Mouse (Mus musculus) kidney, embryonic 16.5 days (tissue): ENCODE data around the gene 1700016D06Rik. TPM values are rescaled to one million over a fixed set of nuclear protein-coding genes. Genes with fewer than 3 reads are reported as not detected.
A peak's percentile ranks its signal among the peaks of the same experiment; 100 is the strongest.

Experiments
- ATAC-seq: fragments of 200-750 bp; cut with Nextera tagmentation; 2 replicates; pipeline ENCODE4 v1.8.0; 2017; ENCODE audit warnings: moderate TSS enrichment; ENCODE audit not compliant: low FRiP score, low TSS enrichment
- H3K27ac ChIP-seq: fragments of 300-500 bp; sonication (generic); 2 replicates; pipeline ENCODE4 v1.5.1; 2014; ENCODE audit warnings: low read length
- H3K27me3 ChIP-seq: fragments of 300-500 bp; sonication (generic); 2 replicates; pipeline ENCODE4 v1.6.1; 2014; ENCODE audit warnings: low read length, control low read depth, mixed read lengths; ENCODE audit not compliant: insufficient read depth
- H3K36me3 ChIP-seq: fragments of 300-500 bp; sonication (generic); 2 replicates; pipeline ENCODE4 v1.6.1; 2014; ENCODE audit warnings: low read length, control low read depth, mixed read lengths; ENCODE audit not compliant: insufficient read depth
- H3K4me1 ChIP-seq: fragments of 300-500 bp; sonication (generic); 2 replicates; pipeline ENCODE4 v1.6.1; 2014; ENCODE audit warnings: low read length, control low read depth, mixed read lengths; ENCODE audit not compliant: insufficient read depth
- H3K4me2 ChIP-seq: fragments of 300-500 bp; sonication (generic); replicated peaks from 2 replicates; pipeline ENCODE4 v1.6.1; 2014; ENCODE audit warnings: low read depth, low read length
- H3K4me3 ChIP-seq: fragments of 300-500 bp; sonication (generic); 2 replicates; pipeline ENCODE4 v1.5.1; 2014; ENCODE audit warnings: mild to moderate bottlenecking, low read length
- H3K9ac ChIP-seq: fragments of 300-500 bp; sonication (generic); replicated peaks from 2 replicates; pipeline ENCODE4 v1.6.1; 2014; ENCODE audit warnings: low read length
- H3K9me3 ChIP-seq: fragments of 300-500 bp; sonication (generic); 2 replicates; pipeline ENCODE4 v1.6.1; 2016; ENCODE audit warnings: low read length, control low read depth
- WGBS: fragments of 180-500 bp; shearing (Covaris S2); extraction: QIAGEN DNeasy Blood & Tissue Kit; methylation state at CpG from one replicate; pipeline ENCODE4 v1.1.7; 2014; 5-methylcytosine and 5-hydroxymethylcytosine counted together
- polyA plus RNA-seq: library from polyadenylated mRNA; unstranded; fragments of >200 nt; fragmentation: Nextera tagmentation; extraction: Ambion mirVana; gene quantifications from 2 replicates; pipeline ENCODE4 v1.2.1, GENCODE M21; 2015

Gene 1700016D06Rik
- polyA plus RNA-seq, 1 experiment from 2014 or later: not detected

- Histone ChIP-seq H3K4me2 (peak overlapping the region; percentile 97), H3K9ac (peak overlapping the region; percentile 63), H3K36me3 (no peaks in the 10 kb centered on the region), H3K27me3 (peaks cover 64% of the 10 kb centered on the region), H3K27ac (no peak overlapping the region), H3K9me3 (no peaks in the 10 kb centered on the region), H3K4me3 (peak overlapping the region; percentile 63), H3K4me1 (peaks cover 9% of the 10 kb centered on the region; the same call in 1 of the 2 replicates)
- peak; percentile 28; the same call in 1 of the 2 replicates for ATAC-seq
- 2% methylated on average over 36 of the region's 61 CpGs for WGBS
These were observed 27.8 kb upstream of the 1700016D06Rik start for GRCm38 (mm10) chr8:11728482-11729295.

GRCm38 (mm10) chr8:11727651-11728481, 27.0 kb upstream of the 1700016D06Rik start, which contains the start of gene Arhgef7:
TSS of gene Arhgef7 (plus strand) at chr8:11727721.
- under 1% methylated on average over 106 of the region's 127 CpGs for WGBS
- Histone ChIP-seq H3K4me1 (peaks cover 9% of the 10 kb centered on the region; the same call in 1 of the 2 replicates), H3K27me3 (peaks cover 64% of the 10 kb centered on the region)

DNA sequence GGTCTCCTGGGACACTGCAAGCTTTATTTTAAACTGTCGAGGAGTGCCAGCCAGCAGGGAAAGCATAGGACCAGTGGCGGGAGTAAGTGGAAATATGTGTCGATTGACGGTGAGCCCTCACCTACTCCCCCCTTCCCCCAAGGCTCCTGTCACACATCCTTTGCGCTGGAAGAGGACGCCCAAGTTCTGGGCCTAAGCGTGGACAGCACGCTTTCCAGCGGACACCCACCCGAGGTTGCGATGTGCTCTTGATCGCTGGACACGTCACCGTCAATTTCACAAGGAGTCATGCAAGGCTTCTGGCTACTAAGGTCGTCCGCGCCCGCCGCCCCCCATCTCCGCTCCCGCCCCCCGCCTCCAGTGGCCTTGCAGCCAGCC, 26.4 kb upstream of the 1700016D06Rik start:
- WGBS: 1% methylated on average over 22 of the region's 22 CpGs
- H3K27me3 ChIP-seq: peaks cover 64% of the 10 kb centered on the region
- ATAC-seq: peak; percentile 31; the same call in 1 of the 2 replicates

More at GRCm38 (mm10) chr8:11727651-11728481, 27.0 kb upstream of the 1700016D06Rik start, which contains the start of gene Arhgef7:
- Histone ChIP-seq H3K27ac (no peak within 1 kb of the TSS), H3K36me3 (no peaks in the 10 kb centered on the region), H3K9me3 (no peaks in the 10 kb centered on the region), H3K9ac (peak within 1 kb of the TSS; percentile 63), H3K4me2 (peak within 1 kb of the TSS; percentile 97), H3K4me3 (peak within 1 kb of the TSS; percentile 63)
- peak; percentile 67 for ATAC-seq

GRCm38 (mm10) chr8:11717194-11717593, 16.3 kb upstream of the 1700016D06Rik start:
- Histone ChIP-seq H3K9ac (no peak overlapping the region), H3K36me3 (no peaks in the 10 kb centered on the region), H3K27me3 (peaks cover 7% of the 10 kb centered on the region), H3K9me3 (no peaks in the 10 kb centered on the region), H3K4me3 (no peak overlapping the region), H3K4me1 (no peaks in the 10 kb centered on the region), H3K4me2 (no peak overlapping the region), H3K27ac (no peak overlapping the region)
- WGBS: 61% methylated on average over 4 of the region's 4 CpGs
- no peak for ATAC-seq

More for the DNA sequence above, 26.4 kb upstream of the 1700016D06Rik start:
- Histone ChIP-seq H3K4me2 (peak overlapping the region; percentile 97), H3K9me3 (no peaks in the 10 kb centered on the region), H3K36me3 (no peaks in the 10 kb centered on the region), H3K27ac (no peak overlapping the region), H3K4me3 (peak overlapping the region; percentile 63), H3K4me1 (peaks cover 9% of the 10 kb centered on the region; the same call in 1 of the 2 replicates), H3K9ac (peak overlapping the region; percentile 63)

DNA sequence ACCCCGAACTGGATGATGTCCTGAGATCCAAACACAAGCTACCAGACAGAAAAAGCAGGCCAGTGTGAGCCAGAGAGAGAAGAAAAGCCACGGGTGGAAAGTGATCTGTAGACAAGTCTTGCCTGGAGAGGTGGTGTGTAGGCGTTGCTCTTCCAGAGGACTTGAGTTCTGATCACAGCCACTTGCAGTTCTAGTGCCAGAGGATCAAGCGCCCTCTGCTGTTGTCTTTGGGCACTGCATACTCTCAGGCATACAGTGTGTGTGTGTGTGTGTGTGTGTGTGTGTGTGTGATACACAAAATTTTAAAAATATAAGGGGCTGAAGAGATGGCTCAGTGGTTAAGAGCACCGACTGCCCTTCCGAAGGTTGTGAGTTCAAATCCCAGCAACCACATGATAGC, 11.4 kb upstream of the 1700016D06Rik start:
- Histone ChIP-seq H3K4me1 (no peaks in the 10 kb centered on the region), H3K27me3 (no peaks in the 10 kb centered on the region), H3K9ac (no peak overlapping the region), H3K36me3 (no peaks in the 10 kb centered on the region), H3K27ac (no peak overlapping the region), H3K4me3 (no peak overlapping the region), H3K4me2 (no peak overlapping the region), H3K9me3 (no peaks in the 10 kb centered on the region)
- WGBS: 84% methylated on average over 6 of the region's 6 CpGs
- no peak for ATAC-seq

DNA sequence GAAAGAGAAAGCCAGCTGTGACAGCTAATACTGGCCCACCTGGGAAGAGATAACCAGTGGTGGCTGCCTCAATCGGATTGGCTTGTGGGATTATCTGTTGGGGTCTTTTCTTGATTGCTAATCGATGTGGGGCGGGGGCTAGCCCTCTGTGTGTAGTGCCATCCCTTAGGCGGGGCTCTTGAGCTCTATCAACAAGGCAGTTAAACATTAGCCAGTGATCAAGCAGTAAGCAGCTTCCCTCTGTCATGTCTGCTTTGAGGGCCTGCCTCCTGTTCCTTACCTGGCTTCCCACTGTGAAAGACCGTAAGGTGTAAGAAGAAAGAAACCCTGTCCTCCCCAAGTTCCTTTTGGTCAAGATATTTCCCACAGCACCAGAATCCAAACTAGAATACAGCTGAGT, 9.6 kb upstream of the 1700016D06Rik start:
- H3K27ac ChIP-seq: no peak overlapping the region
- H3K4me1 ChIP-seq: no peaks in the 10 kb centered on the region
- no peaks in the 10 kb centered on the region for H3K9me3 ChIP-seq
- H3K36me3 ChIP-seq: no peaks in the 10 kb centered on the region
- H3K4me3 ChIP-seq: no peak overlapping the region
- H3K27me3 ChIP-seq: no peaks in the 10 kb centered on the region
- whole genome bisulfite sequencing: 67% methylated on average over 5 of the region's 5 CpGs
- no peak overlapping the region for H3K4me2 ChIP-seq
- H3K9ac ChIP-seq: no peak overlapping the region
- ATAC-seq: no peak

GRCm38 (mm10) chr8:11709542-11709941, 8.7 kb upstream of the 1700016D06Rik start:
- H3K36me3 ChIP-seq: no peaks in the 10 kb centered on the region
- H3K4me2 ChIP-seq: no peak overlapping the region
- WGBS: 84% methylated on average over 3 of the region's 3 CpGs
- H3K9ac ChIP-seq: no peak overlapping the region
- no peak overlapping the region for H3K4me3 ChIP-seq
- no peaks in the 10 kb centered on the region for H3K9me3 ChIP-seq
- no peaks in the 10 kb centered on the region for H3K27me3 ChIP-seq
- no peak overlapping the region for H3K27ac ChIP-seq
- ATAC-seq: no peak
- H3K4me1 ChIP-seq: no peaks in the 10 kb centered on the region

DNA sequence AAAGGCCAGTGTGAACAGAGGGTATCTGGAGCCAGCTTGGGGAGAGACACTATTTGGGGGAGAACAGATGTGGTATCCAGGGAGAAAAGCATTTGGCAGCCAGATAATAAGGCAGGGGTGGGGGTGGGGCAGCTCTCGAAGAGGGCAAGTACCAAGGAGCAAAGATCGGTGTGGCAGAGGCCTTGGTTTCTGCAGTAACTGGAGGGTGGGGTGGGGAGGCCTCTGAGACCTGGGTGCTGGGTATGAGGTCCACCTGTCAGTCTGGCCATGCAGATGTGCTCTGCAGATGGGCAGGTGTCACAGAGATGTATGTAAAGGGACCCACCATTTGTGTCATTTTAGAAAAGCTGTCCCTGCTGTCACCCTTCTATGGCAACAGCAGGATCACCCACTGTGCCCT, 8.0 kb upstream of the 1700016D06Rik start:
- Histone ChIP-seq H3K27ac (no peak overlapping the region), H3K4me2 (no peak overlapping the region)
- ATAC-seq: no peak

DNA sequence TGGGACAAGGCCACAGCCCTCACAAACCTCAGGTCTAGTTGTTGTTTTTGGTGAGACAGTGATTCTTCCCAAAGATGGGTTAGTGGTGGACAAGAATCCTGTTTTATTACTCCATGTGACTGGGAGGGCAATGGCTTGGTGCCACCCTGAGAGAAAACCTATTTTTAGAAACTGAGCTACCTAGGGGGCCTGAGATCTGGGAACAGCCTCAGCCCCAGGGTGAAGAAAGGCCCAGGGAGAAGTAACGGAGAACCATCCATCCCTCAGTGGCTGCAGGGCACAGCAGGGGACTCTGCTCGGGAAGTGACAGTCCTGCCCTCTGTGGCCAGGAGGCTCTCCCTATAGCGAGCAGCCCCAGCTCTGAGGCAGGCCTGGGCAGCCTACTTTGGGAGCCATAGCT, 6.8 kb upstream of the 1700016D06Rik start:
- 43% methylated on average over 3 of the region's 3 CpGs for WGBS

More for the DNA sequence above, 8.0 kb upstream of the 1700016D06Rik start:
- no peak overlapping the region for H3K4me3 ChIP-seq
- H3K27me3 ChIP-seq: no peaks in the 10 kb centered on the region
- no peak overlapping the region for H3K9ac ChIP-seq
- H3K4me1 ChIP-seq: no peaks in the 10 kb centered on the region
- no peaks in the 10 kb centered on the region for H3K36me3 ChIP-seq
- WGBS: 64% methylated on average over 2 of the region's 2 CpGs
- H3K9me3 ChIP-seq: no peaks in the 10 kb centered on the region

More for the DNA sequence above, 6.8 kb upstream of the 1700016D06Rik start:
- no peak overlapping the region for H3K9ac ChIP-seq
- H3K4me1 ChIP-seq: no peaks in the 10 kb centered on the region
- no peaks in the 10 kb centered on the region for H3K27me3 ChIP-seq
- no peaks in the 10 kb centered on the region for H3K9me3 ChIP-seq
- no peak for ATAC-seq
- no peak overlapping the region for H3K4me3 ChIP-seq
- no peak overlapping the region for H3K27ac ChIP-seq
- no peak overlapping the region for H3K4me2 ChIP-seq
- no peaks in the 10 kb centered on the region for H3K36me3 ChIP-seq
